Mouse (Mus musculus) retina, postnatal 1 day (tissue): ENCODE measurements around the gene Ncbp1.
A peak's percentile ranks its signal among the peaks of the same experiment; 100 is the strongest.

Experiments used
- DNase-seq: peaks from one replicate; pipeline ENCODE4 v3.0.0-alpha.2; 2012

The Ncbp1 gene

DNA sequence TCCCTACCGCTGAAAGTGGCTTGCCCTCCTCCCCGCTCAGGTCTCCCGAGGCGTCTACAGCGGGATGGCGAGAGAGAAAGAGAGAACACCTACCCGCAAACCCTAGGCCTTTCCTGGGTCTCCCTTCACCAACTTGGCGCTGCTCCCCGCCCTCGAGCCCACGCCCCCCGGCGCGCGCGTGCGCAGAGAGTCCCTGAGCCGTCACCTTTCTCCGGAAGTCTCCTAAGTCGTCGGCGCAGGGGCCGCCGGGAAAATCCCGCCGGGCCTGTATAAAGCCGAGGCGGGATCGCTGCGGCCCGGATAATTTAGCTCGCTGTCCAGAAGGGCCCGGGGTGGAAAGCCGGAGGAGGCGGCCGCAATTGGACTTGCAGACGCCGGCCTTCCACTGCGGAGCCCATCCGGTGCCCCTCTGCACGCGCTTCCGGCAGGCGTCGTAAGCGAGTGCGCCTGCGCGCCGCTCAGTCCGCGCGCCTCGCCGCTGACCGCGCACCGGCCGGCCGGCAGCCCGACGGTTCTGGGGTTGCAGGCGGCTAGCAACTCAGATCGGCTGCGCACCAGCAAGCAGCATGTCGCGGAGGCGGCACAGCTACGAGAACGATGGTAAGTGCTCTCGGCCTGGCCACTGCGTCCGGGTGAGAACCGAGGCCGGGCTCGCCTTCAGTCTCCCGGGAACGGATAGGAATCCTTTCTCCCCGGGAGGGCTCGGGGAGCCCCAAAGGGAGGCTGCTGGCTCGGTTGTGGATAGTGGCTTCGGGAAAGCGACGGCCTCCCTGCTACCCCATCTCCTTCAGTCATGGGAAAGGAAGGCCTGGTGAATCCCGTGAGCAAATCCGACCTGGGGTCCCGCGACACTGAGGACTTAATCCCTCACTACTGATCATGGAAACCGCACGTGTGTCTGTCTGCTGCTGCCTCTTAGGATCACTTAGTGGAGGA, at the start of gene Ncbp1, which contains the start of gene Tstd2:
Gene Ncbp1 (plus strand): TSS at position 327 of the 936 bp plus-strand sequence.
Gene Tstd2 (minus strand): TSS at position 408 of the 936 bp plus-strand sequence.
- DNase-seq = peak; percentile 96

DNA sequence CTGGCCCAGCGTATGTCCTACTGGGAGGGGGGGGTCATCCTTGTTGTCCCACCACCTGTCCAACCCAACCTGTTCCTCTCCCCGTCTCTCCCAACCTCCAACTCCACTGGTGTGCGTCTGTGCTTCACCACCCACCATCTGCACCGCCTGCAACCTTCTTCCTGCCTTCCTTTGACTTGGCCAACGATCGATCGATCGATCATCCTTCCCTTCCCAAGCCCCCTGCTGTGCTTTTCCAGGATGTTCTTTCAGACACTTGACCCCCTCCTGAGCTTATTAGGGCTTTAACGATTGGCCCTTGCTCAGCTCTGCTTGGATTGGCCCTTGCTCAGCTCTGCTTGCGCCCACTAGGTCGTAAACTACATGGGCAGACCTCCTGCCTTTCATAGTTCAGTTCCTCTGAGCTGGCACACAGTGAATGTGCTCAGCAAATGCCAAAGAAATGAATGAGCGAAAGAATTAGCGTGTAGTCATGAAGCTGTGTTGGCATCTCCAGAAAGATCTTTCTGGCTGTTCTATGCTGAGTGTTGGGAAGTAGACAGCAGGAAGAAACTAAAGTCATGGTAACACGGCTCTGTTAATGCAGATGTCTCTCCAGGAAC, 48.8 kb upstream of the Ncbp1 start:
- no peak for DNase-seq

DNA sequence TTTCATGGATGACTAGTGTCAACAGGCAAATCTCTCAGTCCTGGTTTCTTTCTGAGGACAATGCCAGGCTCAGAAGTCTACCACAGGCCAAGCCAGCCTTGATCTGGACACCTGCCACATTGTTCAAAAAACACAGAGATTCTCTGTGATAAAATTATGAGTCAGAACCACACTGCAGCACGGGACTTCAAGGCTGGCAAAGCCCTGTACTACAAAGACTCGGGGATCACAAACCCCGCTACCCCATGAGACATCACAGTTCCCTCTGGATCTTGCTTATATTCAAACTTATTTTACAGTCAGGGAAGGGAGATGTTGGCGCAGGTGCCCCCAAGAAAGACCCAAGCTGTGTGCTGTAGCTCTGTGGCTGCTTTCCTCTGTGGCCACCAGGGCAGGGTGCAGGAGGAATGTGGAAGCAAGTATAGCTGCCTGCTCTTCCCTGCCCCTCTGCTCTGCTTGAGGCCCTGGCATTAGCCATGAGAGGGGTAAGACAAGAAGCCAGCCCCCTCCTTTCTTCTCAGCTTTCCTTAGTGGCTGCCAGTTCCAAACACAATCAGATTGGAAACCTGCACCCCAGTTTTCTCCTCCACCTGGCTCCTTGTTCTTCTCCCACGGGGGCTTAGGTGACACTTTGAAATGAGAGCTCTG, 45.9 kb upstream of the Ncbp1 start:
- DNase-seq = no peak

GRCm38 (mm10) chr4:46094916-46095825, 43.2 kb upstream of the Ncbp1 start:
- DNase-seq = peak; percentile 65

- no peak for DNase-seq
These were observed 42.6 kb upstream of the Ncbp1 start for GRCm38 (mm10) chr4:46095826-46096159.

DNA sequence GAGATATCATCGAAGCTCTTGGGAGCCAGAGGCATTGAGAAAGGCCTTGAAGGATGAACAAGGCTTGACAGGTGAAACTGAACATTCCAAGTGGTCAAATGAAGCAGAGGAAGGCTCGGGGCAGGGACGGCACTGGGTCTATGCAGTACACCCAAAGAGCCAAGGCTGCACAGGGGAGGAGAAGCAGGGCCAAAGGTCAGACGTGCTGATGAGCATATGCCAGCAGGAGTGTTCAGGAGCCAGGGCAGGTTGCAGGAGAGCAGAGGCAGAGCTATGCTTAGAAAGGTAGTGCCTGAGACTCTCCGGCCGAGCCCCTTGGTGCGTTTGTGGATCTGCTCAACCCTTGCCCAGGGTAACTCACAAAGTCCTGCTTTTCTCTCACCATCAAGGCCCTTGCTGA, 41.9 kb upstream of the Ncbp1 start:
- DNase-seq = no peak

- DNase-seq = no peak
These were observed 40.8 kb upstream of the Ncbp1 start for GRCm38 (mm10) chr4:46097591-46097990.

- no peak for DNase-seq
These were observed 39.3 kb upstream of the Ncbp1 start for GRCm38 (mm10) chr4:46099132-46099531.

DNA sequence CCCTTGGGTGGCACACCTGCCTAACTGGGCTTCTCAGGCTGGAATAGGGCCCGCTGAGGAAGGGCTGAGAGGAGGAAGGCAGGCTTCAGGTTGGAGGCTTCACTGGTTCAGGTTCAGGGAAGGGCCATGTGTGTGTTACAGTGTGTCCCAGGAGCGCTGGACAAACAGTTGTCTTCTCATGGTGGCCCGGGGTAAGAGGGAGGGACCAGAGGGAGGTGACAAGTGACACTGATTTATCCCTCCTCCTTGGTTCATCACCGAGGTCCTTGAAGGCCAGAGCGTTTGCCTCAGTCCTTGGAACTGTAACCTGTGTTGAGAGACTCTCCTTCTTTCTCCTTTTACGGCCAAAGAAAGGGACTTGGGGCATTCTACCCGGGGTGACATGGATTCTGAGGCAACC, 37.9 kb upstream of the Ncbp1 start:
- DNase-seq = no peak

GRCm38 (mm10) chr4:46101211-46101711, 37.2 kb upstream of the Ncbp1 start:
- DNase-seq = no peak

DNA sequence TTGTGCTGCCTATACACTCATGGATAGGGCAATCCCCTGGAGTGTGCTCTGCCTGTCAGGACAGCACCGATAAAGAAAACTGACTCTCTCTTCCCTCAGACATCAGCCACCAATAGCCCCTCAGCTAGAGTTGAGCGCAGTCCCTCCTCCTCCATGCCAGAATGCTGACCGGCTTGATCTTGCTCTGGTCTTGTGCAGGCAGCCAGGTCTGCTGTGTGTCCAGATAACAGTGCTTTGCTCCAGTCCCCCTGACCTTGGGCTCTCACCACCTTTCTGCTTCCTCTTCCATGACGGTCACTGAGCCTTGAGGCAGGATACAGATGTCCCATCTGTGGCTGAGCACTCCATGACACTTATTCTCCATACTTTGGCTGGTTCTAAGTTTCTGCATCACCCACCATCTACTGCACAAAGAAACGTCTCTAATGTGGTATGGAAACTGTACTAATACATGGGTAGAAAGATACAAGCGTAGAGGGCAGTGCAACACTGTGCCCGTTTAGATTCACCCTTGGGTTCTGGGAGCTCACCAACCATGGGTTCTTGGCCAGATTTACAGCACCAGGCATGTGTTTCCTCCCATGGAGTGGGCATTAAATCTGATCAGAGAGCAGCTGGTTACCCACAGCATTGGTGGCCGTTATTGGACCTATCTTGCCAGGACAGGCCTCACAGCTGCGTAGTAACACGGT, 36.2 kb upstream of the Ncbp1 start:
- no peak for DNase-seq

- no peak for DNase-seq
These were observed 28.3 kb upstream of the Ncbp1 start for GRCm38 (mm10) chr4:46110084-46110483.

DNA sequence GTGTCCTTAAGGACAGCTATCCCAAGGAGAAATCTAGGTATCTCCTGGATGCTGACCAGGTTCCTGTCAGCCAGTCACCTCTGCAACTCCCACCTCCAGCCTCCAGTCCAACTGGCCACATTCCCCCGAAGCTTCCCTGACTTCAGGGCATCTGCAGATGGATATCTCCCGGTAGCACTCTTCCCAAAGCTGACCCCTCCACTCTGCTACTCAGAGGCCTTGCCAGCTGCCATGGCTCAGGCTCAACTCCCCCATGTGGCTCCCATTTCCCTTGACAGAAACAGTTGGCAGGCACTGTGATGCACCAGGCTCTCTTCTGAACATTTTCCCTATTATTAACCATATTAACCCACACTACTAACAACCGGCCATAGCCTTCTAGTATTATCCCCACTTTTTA, 27.1 kb upstream of the Ncbp1 start:
- DNase-seq = no peak

DNA sequence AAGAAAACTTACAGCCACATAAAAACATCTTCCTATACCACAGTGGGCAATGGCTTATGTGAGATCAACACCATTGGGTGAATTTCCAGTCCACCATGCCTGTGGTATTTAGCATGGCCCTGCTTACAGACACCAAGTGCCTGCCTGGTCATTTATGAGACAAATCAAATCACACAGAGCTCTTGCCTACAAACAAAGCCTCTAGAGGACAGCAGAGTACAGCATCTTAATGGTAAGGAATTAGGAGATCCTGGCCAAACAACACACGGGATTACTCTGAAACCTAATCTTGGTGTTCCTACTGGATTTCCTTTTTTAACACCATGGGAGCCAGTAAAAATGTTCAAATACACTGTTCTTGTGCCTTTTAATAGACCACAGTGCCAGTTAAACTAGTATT, 23.1 kb upstream of the Ncbp1 start:
- no peak for DNase-seq

GRCm38 (mm10) chr4:46116544-46117175, 21.8 kb upstream of the Ncbp1 start:
- no peak for DNase-seq

DNA sequence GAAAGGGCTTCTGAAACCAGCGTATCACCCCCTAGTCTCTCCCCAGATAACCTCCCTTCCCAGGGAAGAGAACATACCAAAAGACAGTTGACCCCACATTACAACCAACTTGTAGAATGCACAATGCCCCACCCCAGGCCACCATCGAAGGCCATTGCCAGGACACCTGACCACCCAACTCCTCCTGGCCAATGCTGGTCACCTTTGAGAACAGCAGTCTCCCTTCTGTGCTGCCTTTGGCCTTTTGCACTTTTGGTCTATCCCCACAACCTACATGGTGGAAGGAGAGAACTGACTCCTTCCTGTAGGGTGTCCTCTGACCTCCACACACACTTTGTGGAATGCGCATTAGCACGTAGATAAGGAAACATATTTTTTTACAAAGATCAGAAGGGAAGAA, 20.9 kb upstream of the Ncbp1 start:
- no peak for DNase-seq

DNA sequence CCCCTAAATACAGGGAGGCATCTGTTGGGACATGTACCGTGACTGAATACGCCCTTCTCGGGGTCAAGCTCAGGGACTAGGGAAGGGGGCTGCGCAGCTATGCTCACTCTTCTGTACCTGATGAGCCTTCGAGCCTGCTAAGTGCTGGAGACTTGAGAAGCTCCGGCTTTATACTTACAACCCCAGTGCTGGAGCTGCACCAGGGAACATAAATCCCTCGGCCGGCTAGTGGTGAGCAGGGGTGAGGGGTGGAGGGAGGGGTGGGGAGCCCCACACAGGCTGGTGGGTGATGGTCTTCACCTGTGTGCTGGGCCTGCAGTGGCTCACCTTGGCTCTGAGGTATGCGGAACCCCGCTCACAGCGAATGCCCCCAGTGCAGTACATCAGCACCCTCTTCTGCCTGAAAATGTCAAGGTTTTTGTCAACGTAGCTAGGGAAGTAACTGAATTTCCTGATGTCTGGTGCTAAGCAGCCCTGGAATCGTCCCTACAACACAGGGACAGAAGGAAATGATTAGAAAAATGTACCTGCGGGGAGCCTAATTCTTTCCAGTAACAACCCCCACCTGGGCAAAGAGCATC, 18.8 kb upstream of the Ncbp1 start:
- DNase-seq = no peak

GRCm38 (mm10) chr4:46120767-46121166, 17.6 kb upstream of the Ncbp1 start:
- DNase-seq = no peak

- DNase-seq = no peak
These were observed 15.1 kb upstream of the Ncbp1 start for GRCm38 (mm10) chr4:46123358-46123757.

- DNase-seq = peak; percentile 73
These were observed 11.9 kb upstream of the Ncbp1 start for GRCm38 (mm10) chr4:46126541-46126940.
